Mouse (Mus musculus): ENCODE measurements at regions not wholly inside any gene's neighbourhood (a gene's known extent, or its start where the extent isn't known, plus 50 kb on each side); places are given as distances from the start of the nearest gene placed in this dataset.
A peak's percentile ranks its signal among the peaks of the same experiment; 100 is the strongest.

GRCm38 (mm10) chr16:77414562-77414961, 187.3 kb downstream of the Gm11146 start:
- no peak for ATAC-seq (replicated peaks in 1 of 2; ENCODE audit: insufficient read depth in 1 of 2, low FRiP score in 2 of 2, low TSS enrichment in 1 of 2, low read depth in 1 of 2, poor library complexity in 2 of 2, severe bottlenecking in 2 of 2)

GRCm38 (mm10) chr16:77409168-77409567, 192.7 kb downstream of the Gm11146 start:
- ATAC-seq (replicated peaks in 1 of 2; ENCODE audit: insufficient read depth in 1 of 2, low FRiP score in 2 of 2, low TSS enrichment in 1 of 2, low read depth in 1 of 2, poor library complexity in 2 of 2, severe bottlenecking in 2 of 2): no peak; a peak in 1 of 4 replicates

GRCm38 (mm10) chr16:77406999-77407398, 194.9 kb downstream of the Gm11146 start:
- ATAC-seq (replicated peaks in 1 of 2; ENCODE audit: insufficient read depth in 1 of 2, low FRiP score in 2 of 2, low TSS enrichment in 1 of 2, low read depth in 1 of 2, poor library complexity in 2 of 2, severe bottlenecking in 2 of 2): no peak

GRCm38 (mm10) chr16:77405859-77406258, 196.0 kb downstream of the Gm11146 start:
- ATAC-seq (replicated peaks in 1 of 2; ENCODE audit: insufficient read depth in 1 of 2, low FRiP score in 2 of 2, low TSS enrichment in 1 of 2, low read depth in 1 of 2, poor library complexity in 2 of 2, severe bottlenecking in 2 of 2): no peak

- no peak for ATAC-seq (replicated peaks in 1 of 2; ENCODE audit: insufficient read depth in 1 of 2, low FRiP score in 2 of 2, low TSS enrichment in 1 of 2, low read depth in 1 of 2, poor library complexity in 2 of 2, severe bottlenecking in 2 of 2)
These were observed 196.6 kb downstream of the Gm11146 start for GRCm38 (mm10) chr16:77405181-77405818.

GRCm38 (mm10) chr16:77402711-77403280, 199.1 kb downstream of the Gm11146 start:
- no peak for ATAC-seq (replicated peaks in 1 of 2; ENCODE audit: insufficient read depth in 1 of 2, low FRiP score in 2 of 2, low TSS enrichment in 1 of 2, low read depth in 1 of 2, poor library complexity in 2 of 2, severe bottlenecking in 2 of 2)

GRCm38 (mm10) chr16:77401185-77401943, 200.5 kb downstream of the Gm11146 start:
- no peak for ATAC-seq (replicated peaks in 1 of 2; ENCODE audit: insufficient read depth in 1 of 2, low FRiP score in 2 of 2, low TSS enrichment in 1 of 2, low read depth in 1 of 2, poor library complexity in 2 of 2, severe bottlenecking in 2 of 2)

- no peak for ATAC-seq (replicated peaks in 1 of 2; ENCODE audit: insufficient read depth in 1 of 2, low FRiP score in 2 of 2, low TSS enrichment in 1 of 2, low read depth in 1 of 2, poor library complexity in 2 of 2, severe bottlenecking in 2 of 2)
These were observed 201.5 kb downstream of the Gm11146 start for GRCm38 (mm10) chr16:77400276-77400891.

GRCm38 (mm10) chr16:77399846-77400275, 202.0 kb downstream of the Gm11146 start:
- ATAC-seq (replicated peaks in 1 of 2; ENCODE audit: insufficient read depth in 1 of 2, low FRiP score in 2 of 2, low TSS enrichment in 1 of 2, low read depth in 1 of 2, poor library complexity in 2 of 2, severe bottlenecking in 2 of 2): no peak

- ATAC-seq (replicated peaks in 1 of 2; ENCODE audit: insufficient read depth in 1 of 2, low FRiP score in 2 of 2, low TSS enrichment in 1 of 2, low read depth in 1 of 2, poor library complexity in 2 of 2, severe bottlenecking in 2 of 2): no peak
These were observed 207.7 kb downstream of the Gm11146 start for GRCm38 (mm10) chr16:77394054-77394716.

GRCm38 (mm10) chr16:77393470-77393869, 208.4 kb downstream of the Gm11146 start:
- peak; percentile 72 to 84 for ATAC-seq (replicated peaks in 1 of 2; ENCODE audit: insufficient read depth in 1 of 2, low FRiP score in 2 of 2, low TSS enrichment in 1 of 2, low read depth in 1 of 2, poor library complexity in 2 of 2, severe bottlenecking in 2 of 2)

GRCm38 (mm10) chr16:77392205-77392604, 209.7 kb downstream of the Gm11146 start:
- ATAC-seq (replicated peaks in 1 of 2; ENCODE audit: insufficient read depth in 1 of 2, low FRiP score in 2 of 2, low TSS enrichment in 1 of 2, low read depth in 1 of 2, poor library complexity in 2 of 2, severe bottlenecking in 2 of 2): no peak

- no peak for ATAC-seq (replicated peaks in 1 of 2; ENCODE audit: insufficient read depth in 1 of 2, low FRiP score in 2 of 2, low TSS enrichment in 1 of 2, low read depth in 1 of 2, poor library complexity in 2 of 2, severe bottlenecking in 2 of 2)
These were observed 217.7 kb downstream of the Gm11146 start for GRCm38 (mm10) chr16:77384021-77384729.

GRCm38 (mm10) chr16:77382790-77383189, 219.1 kb downstream of the Gm11146 start:
- ATAC-seq (replicated peaks in 1 of 2; ENCODE audit: insufficient read depth in 1 of 2, low FRiP score in 2 of 2, low TSS enrichment in 1 of 2, low read depth in 1 of 2, poor library complexity in 2 of 2, severe bottlenecking in 2 of 2): no peak

GRCm38 (mm10) chr16:77372768-77373167, 229.1 kb downstream of the Gm11146 start:
- ATAC-seq (replicated peaks in 1 of 2; ENCODE audit: insufficient read depth in 1 of 2, low FRiP score in 2 of 2, low TSS enrichment in 1 of 2, low read depth in 1 of 2, poor library complexity in 2 of 2, severe bottlenecking in 2 of 2): no peak

GRCm38 (mm10) chr16:77369810-77370209, 232.1 kb downstream of the Gm11146 start:
- ATAC-seq (replicated peaks in 1 of 2; ENCODE audit: insufficient read depth in 1 of 2, low FRiP score in 2 of 2, low TSS enrichment in 1 of 2, low read depth in 1 of 2, poor library complexity in 2 of 2, severe bottlenecking in 2 of 2): no peak; a peak in 1 of 4 replicates

- ATAC-seq (replicated peaks in 1 of 2; ENCODE audit: insufficient read depth in 1 of 2, low FRiP score in 2 of 2, low TSS enrichment in 1 of 2, low read depth in 1 of 2, poor library complexity in 2 of 2, severe bottlenecking in 2 of 2): no peak
These were observed 236.6 kb downstream of the Gm11146 start for GRCm38 (mm10) chr16:77365254-77365653.

Measured in hematopoietic stem cell, adult 5-6 weeks (primary cell).